8 mouse cellular contexts compared by ENCODE assay signal in genomic region chr4:107422176-107422575, GRCm38 (mm10). TPM values are rescaled to one million over a fixed set of nuclear protein-coding genes. Genes with fewer than 3 reads are reported as not detected.
DNase-seq lines count a peak whose midpoint lies in the region; ATAC-seq and TF ChIP-seq lines count a peak whose summit lies in the region.

No protein-coding gene starts in this region.

- peak overlapping the region; percentile 46 for H3K4me2 ChIP-seq in hindbrain, embryonic 13.5 days
- H3K4me2 ChIP-seq in lung, embryonic 14.5 days: 0 out of 2 replicates have a peak overlapping the region, but pooled peaks have one; percentile 46

- H3K9me3 ChIP-seq in E14TG2a.4 (ENCODE audit: low read length): no peaks in the 10 kb centered on the region
- no peaks in the 10 kb centered on the region for H3K9me3 ChIP-seq in hindbrain, embryonic 13.5 days
- H3K9me3 ChIP-seq in lung, embryonic 14.5 days (ENCODE audit: low read depth, low read length): no peaks in the 10 kb centered on the region

- ATAC-seq in hindbrain, embryonic 13.5 days (ENCODE audit: low FRiP score): no peak
- ATAC-seq in lung, embryonic 14.5 days (ENCODE audit: insufficient read depth): peak; percentile 44; the same call in 1 of the 2 replicates
- ATAC-seq in erythroblast, adult 5-6 weeks (replicated peaks; ENCODE audit: low FRiP score, poor library complexity, severe bottlenecking): no peak

- peaks cover 15% of the 10 kb centered on the region for H3K4me1 ChIP-seq in E14TG2a.4 (replicated peaks; ENCODE audit: low read depth, low read length)
- peaks cover 9% of the 10 kb centered on the region for H3K4me1 ChIP-seq in hindbrain, embryonic 13.5 days (replicated peaks)
- H3K4me1 ChIP-seq in lung, embryonic 14.5 days (ENCODE audit: insufficient read depth): no peaks in the 10 kb centered on the region

- no peak overlapping the region for H3K9ac ChIP-seq in hindbrain, embryonic 13.5 days
- H3K9ac ChIP-seq in lung, embryonic 14.5 days: no peak overlapping the region

- no peaks in the 10 kb centered on the region; the same call in 1 of the 2 replicates for H3K27me3 ChIP-seq in E14TG2a.4 (ENCODE audit: insufficient read depth, low read length)
- H3K27me3 ChIP-seq in hindbrain, embryonic 13.5 days: peaks cover 4% of the 10 kb centered on the region; the same call in 1 of the 2 replicates
- H3K27me3 ChIP-seq in lung, embryonic 14.5 days (ENCODE audit: insufficient read depth, low read length): no peaks in the 10 kb centered on the region

- WGBS in hindbrain, embryonic 13.5 days: 25% methylated on average over 6 of the region's 6 CpGs
- 18% methylated on average over 6 of the region's 6 CpGs for WGBS in lung, embryonic 14.5 days

- H3K36me3 ChIP-seq in E14TG2a.4 (ENCODE audit: insufficient read depth, low read length): peaks cover 19% of the 10 kb centered on the region
- H3K36me3 ChIP-seq in hindbrain, embryonic 13.5 days: no peaks in the 10 kb centered on the region
- no peaks in the 10 kb centered on the region for H3K36me3 ChIP-seq in lung, embryonic 14.5 days (ENCODE audit: insufficient read depth)

- 0 out of 2 replicates have a peak, but pooled peaks have one; percentile 17 for TF ChIP-seq CTCF in E14TG2a.4 (conservative IDR thresholded peaks at IDR 0.05; ENCODE audit: low read length)
- peak; percentile 76 for TF ChIP-seq CTCF in lung, embryonic 14.5 days (IDR thresholded peaks at IDR 0.05; ENCODE audit: low read depth)

- H3K4me3 ChIP-seq in E14TG2a.4 (replicated peaks; ENCODE audit: low read length): no peak overlapping the region
- H3K4me3 ChIP-seq in hindbrain, embryonic 13.5 days: no peak overlapping the region
- no peak overlapping the region for H3K4me3 ChIP-seq in lung, embryonic 14.5 days (ENCODE audit: low read depth, low read length)

- no peak overlapping the region for H3K27ac ChIP-seq in hindbrain, embryonic 13.5 days
- H3K27ac ChIP-seq in lung, embryonic 14.5 days (ENCODE audit: low read depth): no peak overlapping the region

- peak; percentile 11 to 51 for DNase-seq in heart, adult 18-20 months
- DNase-seq in heart, adult 11 months: no peak
- DNase-seq in cerebellum, postnatal 36 days: peak; percentile 11 to 39
- peak; percentile 88 for DNase-seq in lung, embryonic 14.5 days
- DNase-seq in spleen, postnatal 4 days (ENCODE audit: low spot score in 2 of 2): no peak

RNA-seq across cellular contexts. Expression of gene Glis1, which starts 12.2 kb away (rescaled TPM):
- under 1 TPM; 0.15 to 0.25 TPM for total RNA-seq in heart, adult 18-20 months (2021)
- 1.7 and 1.8 TPM in 2 replicates for polyA plus RNA-seq in hindbrain, embryonic 13.5 days (2015; fragmentation: Nextera tagmentation; extraction: Ambion mirVana)
- 2.9 and 3.0 TPM in 2 replicates for polyA plus RNA-seq in lung, embryonic 14.5 days (2014; fragmentation: Nextera tagmentation; extraction: Ambion mirVana)
- not detected in 2 replicates for total RNA-seq in erythroblast, adult 5-6 weeks (2015; ENCODE audit: low replicate concordance)
- not detected in 2 replicates for total RNA-seq in erythroblast, adult 5-6 weeks (2017; ENCODE audit: low replicate concordance)

RNA-seq across cellular contexts. Expression of gene Ndc1, which starts 54.6 kb away (rescaled TPM):
- total RNA-seq in heart, adult 18-20 months (2021): 10 to 100 TPM; 10.5 to 12.6 TPM
- 17.3 and 18.5 TPM in 2 replicates for polyA plus RNA-seq in hindbrain, embryonic 13.5 days (2015; fragmentation: Nextera tagmentation; extraction: Ambion mirVana)
- polyA plus RNA-seq in lung, embryonic 14.5 days (2014; fragmentation: Nextera tagmentation; extraction: Ambion mirVana): 55.2 and 57.5 TPM in 2 replicates
- total RNA-seq in erythroblast, adult 5-6 weeks (2015; ENCODE audit: low replicate concordance): 18.6 and 20.7 TPM in 2 replicates
- total RNA-seq in erythroblast, adult 5-6 weeks (2017; ENCODE audit: low replicate concordance): 9.3 and 33.3 TPM in 2 replicates

Comparison
In these comparisons a context has a peak if more than half of its experiments do, and no peak if none do; other contexts are left out.
1. DNase-seq: peak in heart, adult 18-20 months (2 of 2), cerebellum, postnatal 36 days (2 of 2) and lung, embryonic 14.5 days (single experiment); none in heart, adult 11 months (single experiment) and spleen, postnatal 4 days (0 of 2).